Mouse (Mus musculus): ENCODE measurements around the gene Batf3. TPM values are rescaled to one million over a fixed set of nuclear protein-coding genes. Genes with fewer than 3 reads are reported as not detected.
"Not testable (repeated sequence)": the region's sequence is repeated elsewhere in the genome, so short reads cannot be mapped to it uniquely, and the experiment has no call there.

Batf3 gene
- polyA plus RNA-seq, 1 experiment from 2014 or later: 2.9 TPM

GRCm38 (mm10) chr1:191125811-191126638 lies 28.4 kb downstream of the Batf3 start:
- in situ Hi-C loops (cut with MboI; ENCODE audit: low pct_unique_long_range_greater_than_20kb): no loop called here
- DNase-seq (ENCODE audit: low read depth, low spot score): no peak
- peak; percentile 63 for TF ChIP-seq CTCF (IDR thresholded peaks at IDR 0.05)
- H3K27me3 ChIP-seq: no peaks in the 10 kb centered on the region
- peak; percentile 49 for ATAC-seq
- POLR2A ChIA-PET: no interaction called here
- CTCF ChIA-PET: interaction anchor here (0.7 to 1.3 kb wide), 6 partner anchors 13 to 149 kb away, joined by 3 to 4 read pairs (median 3); no protein-coding TSS in a partner anchor

DNA sequence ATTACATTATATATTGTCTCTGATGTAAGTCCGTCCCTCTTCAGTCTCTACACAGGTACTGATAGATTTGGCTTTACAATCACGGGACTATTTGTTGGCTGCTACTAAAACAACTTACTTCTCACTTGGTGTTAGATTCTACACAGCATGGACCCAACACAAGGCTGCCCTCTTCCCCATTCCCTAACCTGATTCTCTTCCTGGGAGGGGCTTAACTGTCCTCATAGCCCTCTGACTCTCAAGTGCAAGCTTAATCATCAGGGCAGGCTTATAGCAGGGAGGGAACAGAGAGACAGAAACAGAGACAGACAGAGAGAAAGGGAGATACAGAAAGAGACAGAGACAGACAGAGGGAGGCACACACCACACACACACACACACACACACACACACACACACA lies 34.0 kb downstream of the Batf3 start:
- no peak for TF ChIP-seq CTCF (IDR thresholded peaks at IDR 0.05)
- no peaks in the 10 kb centered on the region for H3K27me3 ChIP-seq
- in situ Hi-C loops (cut with MboI; ENCODE audit: low pct_unique_long_range_greater_than_20kb): no loop called here
- no peak for DNase-seq (ENCODE audit: low read depth, low spot score)
- ChIA-PET POLR2A (no interaction called here), CTCF (no interaction called here)
- no peak for ATAC-seq

DNA sequence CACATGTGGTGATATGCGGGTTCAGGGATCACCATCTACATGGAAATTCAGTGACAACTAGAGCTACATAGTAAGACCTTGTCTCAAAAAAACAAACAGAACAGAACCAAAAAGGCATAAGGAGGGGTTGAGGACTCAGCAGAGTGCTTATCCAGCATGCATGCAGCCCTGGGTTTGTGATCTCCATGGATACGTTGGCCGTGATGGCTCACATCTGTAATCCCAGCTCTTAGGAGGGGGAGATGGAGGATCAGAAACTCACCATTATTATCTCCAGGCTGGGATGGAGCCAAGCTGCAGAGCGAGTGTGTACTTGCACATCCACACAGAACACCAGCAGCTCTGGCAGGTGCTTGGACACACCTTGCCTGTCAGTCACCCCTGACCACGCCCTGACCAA lies 34.6 kb downstream of the Batf3 start:
- ATAC-seq (no peak), DNase-seq (ENCODE audit: low read depth, low spot score) (no peak)
- H3K27me3 ChIP-seq: no peaks in the 10 kb centered on the region
- TF ChIP-seq CTCF (IDR thresholded peaks at IDR 0.05): no peak
- in situ Hi-C loops (cut with MboI; ENCODE audit: low pct_unique_long_range_greater_than_20kb): no loop called here
- ChIA-PET POLR2A (no interaction called here), CTCF (no interaction called here)

DNA sequence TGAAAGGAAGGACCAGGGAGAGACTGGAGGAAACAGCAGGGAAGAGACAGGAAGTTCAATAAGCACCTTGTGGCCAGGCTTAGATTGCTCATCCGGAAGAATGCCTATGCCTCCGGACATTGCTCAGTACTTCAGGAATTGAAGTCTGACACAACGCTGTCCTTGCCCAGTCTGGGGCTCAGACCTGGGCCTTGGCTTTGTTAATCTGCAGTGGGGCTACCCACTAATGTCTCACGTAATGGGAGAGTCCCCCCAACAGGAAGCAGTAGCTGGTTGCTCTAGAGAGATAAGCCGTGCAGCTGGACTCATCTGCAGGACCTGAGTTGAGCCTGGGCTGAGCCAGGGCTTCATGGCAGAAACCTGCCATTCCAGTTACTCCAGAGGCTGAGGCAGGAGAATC lies 35.3 kb downstream of the Batf3 start:
- in situ Hi-C loops (cut with MboI; ENCODE audit: low pct_unique_long_range_greater_than_20kb): no loop called here
- no peak for DNase-seq (ENCODE audit: low read depth, low spot score)
- ChIA-PET CTCF (no interaction called here), POLR2A (no interaction called here)
- no peaks in the 10 kb centered on the region for H3K27me3 ChIP-seq
- no peak for TF ChIP-seq CTCF (IDR thresholded peaks at IDR 0.05)
- ATAC-seq: no peak

GRCm38 (mm10) chr1:191135406-191135805 lies 37.8 kb downstream of the Batf3 start:
- DNase-seq (ENCODE audit: low read depth, low spot score) (no peak), ATAC-seq (no peak)
- CTCF ChIA-PET: interaction anchor here (2.5 kb wide), 1 partner anchor 18 kb away, joined by 11 read pairs; no protein-coding TSS in a partner anchor
- no peak for TF ChIP-seq CTCF (IDR thresholded peaks at IDR 0.05)
- in situ Hi-C loops (cut with MboI; ENCODE audit: low pct_unique_long_range_greater_than_20kb): no loop called here
- no peaks in the 10 kb centered on the region for H3K27me3 ChIP-seq
- POLR2A ChIA-PET: no interaction called here

GRCm38 (mm10) chr1:191138436-191138835 lies 40.8 kb downstream of the Batf3 start:
- ATAC-seq (no peak), DNase-seq (ENCODE audit: low read depth, low spot score) (no peak)
- CTCF ChIA-PET: interaction anchor here (1.3 kb wide), 1 partner anchor 16 kb away, joined by 4 read pairs; no protein-coding TSS in a partner anchor
- no peaks in the 10 kb centered on the region for H3K27me3 ChIP-seq
- POLR2A ChIA-PET: no interaction called here
- TF ChIP-seq CTCF (IDR thresholded peaks at IDR 0.05): no peak
- in situ Hi-C loops (cut with MboI; ENCODE audit: low pct_unique_long_range_greater_than_20kb): no loop called here

- H3K27me3 ChIP-seq: no peaks in the 10 kb centered on the region
- ATAC-seq: no peak
- ChIA-PET CTCF (interaction anchor here (0.7 to 1.3 kb wide), 2 partner anchors 13 to 15 kb away, joined by 3 to 4 read pairs; no protein-coding TSS in a partner anchor), POLR2A (interaction anchor here (0.6 kb wide), 1 partner anchor 1406 kb away, joined by 3 read pairs; no protein-coding TSS in a partner anchor)
- in situ Hi-C loops (cut with MboI; ENCODE audit: low pct_unique_long_range_greater_than_20kb): no loop called here
- no peak for TF ChIP-seq CTCF (IDR thresholded peaks at IDR 0.05)
- DNase-seq (ENCODE audit: low read depth, low spot score): no peak
Observed at GRCm38 (mm10) chr1:191138874-191139495, 41.3 kb downstream of the Batf3 start.

DNA sequence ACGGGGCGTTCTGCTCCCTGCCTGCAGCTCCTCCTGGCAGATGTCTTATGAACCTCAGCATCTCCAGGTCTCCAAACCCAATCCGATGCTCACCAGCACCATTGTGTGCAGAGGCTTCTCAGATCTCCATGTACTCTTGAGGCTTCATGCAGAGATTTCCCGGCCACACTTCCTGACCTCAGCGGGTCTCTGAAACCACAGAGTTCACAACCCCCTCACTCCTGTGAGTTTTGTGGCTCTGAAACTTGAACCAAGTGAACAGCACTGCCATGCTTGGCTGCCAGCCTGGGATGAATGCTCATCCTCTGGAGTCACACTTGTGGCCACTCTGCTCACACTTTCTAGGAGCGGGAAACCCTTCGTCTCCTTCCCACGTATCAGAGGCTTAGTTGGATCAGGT lies 43.3 kb downstream of the Batf3 start:
- no peak for TF ChIP-seq CTCF (IDR thresholded peaks at IDR 0.05)
- ChIA-PET CTCF (interaction anchor here (1.0 kb wide), 1 partner anchor 19 kb away, joined by 3 read pairs; no protein-coding TSS in a partner anchor), POLR2A (interaction anchor here (0.5 kb wide), 1 partner anchor 99 kb away, joined by 3 read pairs; no protein-coding TSS in a partner anchor)
- DNase-seq (ENCODE audit: low read depth, low spot score) (no peak), ATAC-seq (peak; percentile 26)
- in situ Hi-C loops (cut with MboI; ENCODE audit: low pct_unique_long_range_greater_than_20kb): no loop called here
- H3K27me3 ChIP-seq: no peaks in the 10 kb centered on the region

- in situ Hi-C loops (cut with MboI; ENCODE audit: low pct_unique_long_range_greater_than_20kb); CTCF ChIA-PET: not testable (repeated sequence)
Observed at GRCm38 (mm10) chr1:191149489-191149888, 51.8 kb downstream of the Batf3 start.

GRCm38 (mm10) chr1:191150924-191151605 lies 53.4 kb downstream of the Batf3 start:
- CTCF ChIA-PET: interaction anchor here (0.7 to 1.7 kb wide), 2 partner anchors 18 to 54 kb away, joined by 3 to 5 read pairs; no protein-coding TSS in a partner anchor
- in situ Hi-C loops (cut with MboI; ENCODE audit: low pct_unique_long_range_greater_than_20kb): no loop called here
- DNase-seq (ENCODE audit: low read depth, low spot score): no peak

More at GRCm38 (mm10) chr1:191149489-191149888, 51.8 kb downstream of the Batf3 start:
- H3K27me3 ChIP-seq; DNase-seq (ENCODE audit: low read depth, low spot score); ATAC-seq; POLR2A ChIA-PET: not testable (repeated sequence)

More at GRCm38 (mm10) chr1:191150924-191151605, 53.4 kb downstream of the Batf3 start:
- no peaks in the 10 kb centered on the region for H3K27me3 ChIP-seq
- POLR2A ChIA-PET: no interaction called here
- ATAC-seq: no peak
- no peak for TF ChIP-seq CTCF (IDR thresholded peaks at IDR 0.05)
